Comparison of ENCODE assay signal across 14 mouse cellular contexts in the genomic region with DNA sequence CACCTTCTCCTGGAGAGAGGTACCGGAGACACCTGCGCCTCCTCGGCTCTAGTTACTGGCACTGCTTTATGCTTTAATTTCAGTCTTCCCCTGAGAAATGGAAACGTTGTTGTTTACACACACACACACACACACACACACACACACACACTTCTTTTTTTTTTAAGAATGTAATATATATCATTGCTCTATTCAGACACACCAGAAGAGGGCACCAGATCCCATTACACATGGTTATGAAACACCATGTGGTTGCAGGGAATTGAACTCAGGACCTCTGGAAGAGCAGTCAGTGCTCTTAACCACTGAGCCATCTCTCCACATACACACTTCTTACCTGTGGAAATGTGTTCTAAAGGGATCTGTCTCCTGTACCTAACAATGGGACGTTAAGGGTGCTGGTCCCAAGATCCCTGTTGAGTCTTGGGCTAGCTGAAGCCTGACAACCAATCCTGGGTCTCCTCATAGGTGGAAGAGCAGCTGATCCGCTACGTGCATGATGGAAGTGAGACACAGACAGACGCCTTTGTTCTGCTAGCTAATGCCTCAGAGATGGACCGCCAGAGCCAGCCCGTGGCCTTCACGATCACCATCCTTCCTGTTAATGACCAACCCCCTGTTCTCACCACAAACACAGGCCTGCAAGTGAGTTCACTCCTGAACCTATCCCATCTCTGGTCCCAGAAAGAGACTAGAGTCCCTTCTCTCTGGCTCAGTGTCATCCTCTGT. TPM values are rescaled to one million over a fixed set of nuclear protein-coding genes. Genes with fewer than 3 reads are reported as not detected.
DNase-seq lines count a peak whose midpoint lies in the region; TF ChIP-seq lines count a peak whose summit lies in the region.
"Had no signal": no experiment of that assay in that cellular context is flagged by ENCODE, and none has a peak within 500 bp of the region (broad histone marks: within the 10 kb centered on the region; RNA-seq: fewer than 3 reads in every experiment).

No protein-coding gene starts in this region.

- intact Hi-C loops in heart, postnatal 25 days (cut with DNase I) = loop anchor here (2.0 to 5.0 kb wide), 4 partner anchors 60 to 332 kb away; partner anchors contain the start of gene Snupn

- H3K27ac ChIP-seq in layer of hippocampus, adult 2 months = no peak overlapping the region
- H3K27ac ChIP-seq in ES-E14 (ENCODE audit: insufficient read depth, low read depth, low read length, poor library complexity, severe bottlenecking) = no peak overlapping the region
- H3K27ac ChIP-seq: hindbrain, postnatal 0 days; limb, embryonic 12.5 days; macrophage; midbrain, embryonic 13.5 days; neural tube, embryonic 13.5 days had no signal

- no peak overlapping the region for H3K4me3 ChIP-seq in layer of hippocampus, adult 2 months
- no peak overlapping the region for H3K4me3 ChIP-seq in ES-E14 (ENCODE audit: insufficient read depth in 1 of 2, low read depth in 1 of 2, low read length in 2 of 2, poor library complexity in 1 of 2, severe bottlenecking in 1 of 2)
- H3K4me3 ChIP-seq: limb, embryonic 12.5 days had no signal

- in situ Hi-C loops in ES-E14 (cut with MboI; ENCODE audit: low sequenced_read_pairs in 2 of 2, unreplicated experiment in 2 of 2) = loop anchor here in 1 of 2 experiments (10.0 kb wide), 1 partner anchor 324 kb away; no protein-coding TSS in a partner anchor

- no peaks in the 10 kb centered on the region for H3K9me3 ChIP-seq in ES-E14 (ENCODE audit: control insufficient read depth, insufficient read depth, low read depth, low read length)
- H3K9me3 ChIP-seq: limb, embryonic 12.5 days; midbrain, embryonic 13.5 days; neural tube, embryonic 13.5 days had no signal

- peak; percentile 91 for DNase-seq in heart, adult 11 months
- no peak for DNase-seq in heart, postnatal 25 days (ENCODE audit: low spot score)
- no peak for DNase-seq in layer of hippocampus, adult 2 months (ENCODE audit: low spot score in 2 of 2)
- no peak for DNase-seq in layer of hippocampus, adult 8-10 months (ENCODE audit: low spot score in 2 of 2)
- peak; percentile 10 for DNase-seq in A20 (ENCODE audit: low read depth, low spot score)
- DNase-seq in ES-E14 (ENCODE audit: low read depth, low spot score) = no peak
- DNase-seq in cerebellum, postnatal 25 days = no peak

- H3K4me1 ChIP-seq in ES-E14 (ENCODE audit: control insufficient read depth in 2 of 2, insufficient read depth in 2 of 2, low read length in 2 of 2, poor library complexity in 1 of 2) = peaks cover 0 to 17% of the 10 kb centered on the region in 2 experiments; a peak in 2 of 4 replicates

- peak overlapping the region; percentile 64; the same call in 1 of the 2 replicates for H3K9ac ChIP-seq in ES-E14 (ENCODE audit: insufficient read depth, low read depth, low read length, poor library complexity, severe bottlenecking)

- peak; percentile 35 for TF ChIP-seq CTCF in layer of hippocampus, adult 2 months (conservative IDR thresholded peaks at IDR 0.05)

- H3K36me3 ChIP-seq in ES-E14 (ENCODE audit: control insufficient read depth, insufficient read depth, low read length, poor library complexity, severe bottlenecking) = no peaks in the 10 kb centered on the region
- H3K36me3 ChIP-seq: midbrain, embryonic 13.5 days; neural tube, embryonic 13.5 days had no signal

TF ChIP-seq in ES-E14, 5 proteins besides CTCF, POLR2A, EP300 and RAD21:
- TF ChIP-seq MAFK (IDR thresholded peaks at IDR 0.05; ENCODE audit: insufficient read depth, low read depth, low read length) (no peak), ZNF384 (IDR thresholded peaks at IDR 0.05; ENCODE audit: low read depth, low read length) (no peak), CHD2 (IDR thresholded peaks at IDR 0.05; ENCODE audit: low read depth, low read length) (no peak), ZC3H11A (IDR thresholded peaks at IDR 0.05; ENCODE audit: borderline replicate concordance, low read depth, low read length) (no peak)

RNA-seq across cellular contexts. Expression of gene Cspg4, which starts 25.9 kb away (rescaled TPM):
- 10 to 100 TPM; 15.2 to 20.4 TPM for total RNA-seq in heart, postnatal 25 days (2021)
- 10 to 100 TPM; 17.4 to 18.4 TPM for total RNA-seq in layer of hippocampus, adult 2 months (2021)
- total RNA-seq in layer of hippocampus, adult 8-10 months (2022) = 10 to 100 TPM; 17.3 to 21.8 (median 19.3) TPM
- total RNA-seq in ES-E14 (2012; rRNA removed) = 1.3 and 2.1 TPM in 2 replicates

RNA-seq across cellular contexts. Expression of gene Odf3l1, which starts 26.2 kb away (rescaled TPM):
- total RNA-seq in heart, postnatal 25 days (2021) = not detected
- total RNA-seq in layer of hippocampus, adult 2 months (2021) = not detected
- not detected for total RNA-seq in layer of hippocampus, adult 8-10 months (2022)
- not detected in 2 replicates for total RNA-seq in ES-E14 (2012; rRNA removed)
- total RNA-seq: heart, adult 8-10 months; layer of hippocampus, postnatal 36 days had no signal

RNA-seq across cellular contexts. Expression of gene Snx33, which starts 37.5 kb away (rescaled TPM):
- 10 to 100 TPM in 1 of 2 experiments, 1 to 10 TPM in 1; 8.9 to 12.5 TPM for total RNA-seq in heart, postnatal 25 days (2021)
- 1 to 10 TPM; 7.2 to 8.9 TPM for total RNA-seq in layer of hippocampus, adult 2 months (2021)
- total RNA-seq in layer of hippocampus, adult 8-10 months (2022) = 10 to 100 TPM in 2 of 4 experiments, 1 to 10 TPM in 2; 9.8 to 11.6 (median 10.1) TPM
- 1.6 and 4.1 TPM in 2 replicates for total RNA-seq in ES-E14 (2012; rRNA removed)

RNA-seq across cellular contexts. Expression of gene Imp3, which starts 46.6 kb away (rescaled TPM):
- 10 to 100 TPM; 53.2 to 54.8 TPM for total RNA-seq in heart, postnatal 25 days (2021)
- total RNA-seq in layer of hippocampus, adult 2 months (2021) = 10 to 100 TPM; 54.9 to 56.8 TPM
- total RNA-seq in layer of hippocampus, adult 8-10 months (2022) = 10 to 100 TPM; 47.3 to 59.9 (median 56.1) TPM
- total RNA-seq in ES-E14 (2012; rRNA removed) = 106 and 108 TPM in 2 replicates

RNA-seq across cellular contexts. Expression of gene Snupn, which starts 60.0 kb away (rescaled TPM):
- total RNA-seq in heart, postnatal 25 days (2021) = 10 to 100 TPM in 1 of 2 experiments, 1 to 10 TPM in 1; 9.9 to 10.1 TPM
- total RNA-seq in layer of hippocampus, adult 2 months (2021) = 10 to 100 TPM; 15.2 to 19.1 TPM
- total RNA-seq in layer of hippocampus, adult 8-10 months (2022) = 10 to 100 TPM; 14.4 to 17.1 (median 14.9) TPM
- 16.4 and 18.2 TPM in 2 replicates for total RNA-seq in ES-E14 (2012; rRNA removed)

Comparison
In these comparisons a context has a peak if more than half of its experiments do, and no peak if none do; other contexts are left out.
1. DNase-seq: peak in heart, adult 11 months (single experiment) and A20 (single experiment); none in heart, postnatal 25 days (single experiment), layer of hippocampus, adult 2 months (0 of 2), layer of hippocampus, adult 8-10 months (0 of 2), ES-E14 (single experiment) and cerebellum, postnatal 25 days (0 of 2).